Mouse (Mus musculus): ENCODE data around the gene Tspan32. TPM values are rescaled to one million over a fixed set of nuclear protein-coding genes. Genes with fewer than 3 reads are reported as not detected.

The Tspan32 gene
- polyA plus RNA-seq, 1 experiment: 152 TPM

- no peak overlapping the region for H3K27ac ChIP-seq (ENCODE audit: control insufficient read depth, insufficient read depth, low read depth, low read length, poor library complexity)
- WGBS: 90% methylated on average over 1 of the region's 1 CpGs
- H3K4me1 ChIP-seq (ENCODE audit: control insufficient read depth, insufficient read depth, low read length): peaks cover 6% of the 10 kb centered on the region; the same call in 1 of the 2 replicates
- no peak overlapping the region for H3K4me3 ChIP-seq (replicated peaks; ENCODE audit: control insufficient read depth, low read depth, low read length)
- no peak for TF ChIP-seq CTCF (IDR thresholded peaks at IDR 0.05; ENCODE audit: control insufficient read depth, insufficient read depth, low read length)
- TF ChIP-seq POLR2A (IDR thresholded peaks at IDR 0.05; ENCODE audit: borderline replicate concordance, control insufficient read depth, low read depth, low read length): no peak; the same call in 1 of the 2 replicates
These were observed 6.4 kb downstream of the Tspan32 start for GRCm38 (mm10) chr7:143011226-143011625.

GRCm38 (mm10) chr7:143012230-143012875 is 7.5 kb downstream of the Tspan32 start:
- Histone ChIP-seq H3K4me1 (ENCODE audit: control insufficient read depth, insufficient read depth, low read length) (peaks cover 6% of the 10 kb centered on the region; the same call in 1 of the 2 replicates), H3K27ac (ENCODE audit: control insufficient read depth, insufficient read depth, low read depth, low read length, poor library complexity) (no peak overlapping the region), H3K4me3 (replicated peaks; ENCODE audit: control insufficient read depth, low read depth, low read length) (no peak overlapping the region)
- 67% methylated on average over 5 of the region's 5 CpGs for WGBS
- TF ChIP-seq POLR2A (IDR thresholded peaks at IDR 0.05; ENCODE audit: borderline replicate concordance, control insufficient read depth, low read depth, low read length) (no peak), CTCF (IDR thresholded peaks at IDR 0.05; ENCODE audit: control insufficient read depth, insufficient read depth, low read length) (no peak)

GRCm38 (mm10) chr7:143013420-143014178 is 8.8 kb downstream of the Tspan32 start:
- 0 out of 2 replicates have a peak, but pooled peaks have one; percentile 13 for TF ChIP-seq POLR2A (IDR thresholded peaks at IDR 0.05; ENCODE audit: borderline replicate concordance, control insufficient read depth, low read depth, low read length)
- TF ChIP-seq CTCF (IDR thresholded peaks at IDR 0.05; ENCODE audit: control insufficient read depth, insufficient read depth, low read length): no peak
- Histone ChIP-seq H3K4me1 (ENCODE audit: control insufficient read depth, insufficient read depth, low read length) (peaks cover 3% of the 10 kb centered on the region; the same call in 1 of the 2 replicates), H3K27ac (ENCODE audit: control insufficient read depth, insufficient read depth, low read depth, low read length, poor library complexity) (no peak overlapping the region), H3K4me3 (replicated peaks; ENCODE audit: control insufficient read depth, low read depth, low read length) (no peak overlapping the region)
- WGBS: 68% methylated on average over 8 of the region's 8 CpGs

DNA sequence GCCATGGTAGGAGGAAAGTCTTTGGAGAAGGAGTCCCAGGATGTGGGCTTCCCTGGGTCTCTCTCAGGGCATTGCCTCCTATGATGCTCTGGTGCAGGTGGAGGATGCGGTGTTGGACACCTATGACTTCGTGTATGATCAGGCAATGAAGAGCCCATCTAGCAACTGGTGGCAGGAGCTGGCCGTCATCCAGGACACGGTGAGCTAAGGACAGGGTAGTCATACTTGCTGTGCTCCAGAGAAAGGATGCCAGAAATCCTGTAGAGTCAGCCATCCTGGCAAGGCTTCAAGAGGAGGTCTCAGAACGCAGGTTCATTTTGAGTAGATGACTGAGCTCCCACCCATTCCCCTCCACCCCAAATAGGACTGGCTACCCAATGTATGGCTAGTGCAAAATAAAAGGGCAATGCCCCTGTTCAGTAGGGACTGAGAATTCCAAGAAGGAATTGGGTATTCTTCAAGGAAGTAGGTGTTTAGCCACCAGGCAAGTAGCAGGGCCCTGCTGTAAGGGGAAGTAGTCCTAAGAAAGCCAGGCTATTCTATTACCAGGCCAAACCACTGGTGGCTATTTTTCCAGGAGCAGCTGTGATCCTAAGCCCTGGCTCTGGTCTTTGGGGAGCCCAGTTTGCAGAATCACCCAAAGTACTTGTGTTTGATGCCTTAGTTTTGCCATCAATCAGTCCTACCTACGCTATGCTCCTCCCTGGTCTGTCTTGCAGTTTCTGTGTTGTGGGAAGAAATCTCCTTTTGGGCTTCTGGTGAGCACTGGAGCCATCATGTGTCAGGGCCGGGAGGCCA is 10.2 kb downstream of the Tspan32 start:
- WGBS: 62% methylated on average over 7 of the region's 7 CpGs
- TF ChIP-seq POLR2A (IDR thresholded peaks at IDR 0.05; ENCODE audit: borderline replicate concordance, control insufficient read depth, low read depth, low read length) (no peak), CTCF (IDR thresholded peaks at IDR 0.05; ENCODE audit: control insufficient read depth, insufficient read depth, low read length) (no peak)
- Histone ChIP-seq H3K4me3 (replicated peaks; ENCODE audit: control insufficient read depth, low read depth, low read length) (no peak overlapping the region), H3K27ac (ENCODE audit: control insufficient read depth, insufficient read depth, low read depth, low read length, poor library complexity) (no peak overlapping the region), H3K4me1 (ENCODE audit: control insufficient read depth, insufficient read depth, low read length) (no peaks in the 10 kb centered on the region; the same call in 1 of the 2 replicates)

GRCm38 (mm10) chr7:143015755-143016423 is 11.0 kb downstream of the Tspan32 start:
- TF ChIP-seq CTCF (IDR thresholded peaks at IDR 0.05; ENCODE audit: control insufficient read depth, insufficient read depth, low read length): no peak
- TF ChIP-seq POLR2A (IDR thresholded peaks at IDR 0.05; ENCODE audit: borderline replicate concordance, control insufficient read depth, low read depth, low read length): no peak
- 20% methylated on average over 1 of the region's 1 CpGs for WGBS
- Histone ChIP-seq H3K27ac (ENCODE audit: control insufficient read depth, insufficient read depth, low read depth, low read length, poor library complexity) (no peak overlapping the region), H3K4me1 (ENCODE audit: control insufficient read depth, insufficient read depth, low read length) (no peaks in the 10 kb centered on the region; the same call in 1 of the 2 replicates), H3K4me3 (replicated peaks; ENCODE audit: control insufficient read depth, low read depth, low read length) (no peak overlapping the region)

DNA sequence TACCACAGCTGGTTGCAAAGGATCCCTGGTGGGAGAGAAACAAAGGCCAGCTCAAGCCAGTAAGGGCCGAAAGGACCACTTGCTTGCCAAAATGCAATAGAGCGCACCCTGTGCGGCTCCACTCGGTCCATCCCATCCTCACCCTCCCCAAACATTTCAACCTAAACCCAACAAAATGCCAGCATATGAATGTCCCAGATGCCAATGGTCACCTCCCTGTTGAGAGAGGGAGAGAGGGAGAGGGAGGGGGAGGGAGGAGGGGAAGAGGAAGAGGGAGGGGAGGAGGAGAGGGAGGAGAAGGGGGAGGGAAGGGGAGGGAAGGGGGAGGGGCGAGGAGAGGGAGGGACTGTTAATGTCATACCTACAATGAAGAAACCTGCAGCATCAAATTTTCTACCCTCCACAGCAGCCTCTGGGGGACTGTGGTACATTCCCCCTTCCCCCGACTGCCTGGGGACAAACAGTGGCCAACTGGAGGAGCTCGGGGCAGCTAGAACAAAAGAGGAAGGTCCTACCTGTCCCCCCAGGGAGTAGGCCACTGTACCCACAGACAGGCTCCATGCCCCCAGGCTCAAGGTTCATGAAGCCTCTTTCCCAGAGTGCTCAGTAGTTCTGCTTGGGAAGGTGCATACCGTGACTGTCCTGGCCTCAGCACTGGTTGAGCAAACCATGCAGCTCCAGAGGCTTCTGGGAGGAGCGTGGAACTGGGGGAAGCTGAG is 11.7 kb downstream of the Tspan32 start:
- Histone ChIP-seq H3K4me3 (replicated peaks; ENCODE audit: control insufficient read depth, low read depth, low read length) (no peak overlapping the region), H3K27ac (ENCODE audit: control insufficient read depth, insufficient read depth, low read depth, low read length, poor library complexity) (no peak overlapping the region; the same call in 1 of the 2 replicates), H3K4me1 (ENCODE audit: control insufficient read depth, insufficient read depth, low read length) (no peaks in the 10 kb centered on the region; the same call in 1 of the 2 replicates)
- TF ChIP-seq CTCF (IDR thresholded peaks at IDR 0.05; ENCODE audit: control insufficient read depth, insufficient read depth, low read length) (no peak), POLR2A (IDR thresholded peaks at IDR 0.05; ENCODE audit: borderline replicate concordance, control insufficient read depth, low read depth, low read length) (no peak)
- WGBS: 53% methylated on average over 9 of the region's 9 CpGs

DNA sequence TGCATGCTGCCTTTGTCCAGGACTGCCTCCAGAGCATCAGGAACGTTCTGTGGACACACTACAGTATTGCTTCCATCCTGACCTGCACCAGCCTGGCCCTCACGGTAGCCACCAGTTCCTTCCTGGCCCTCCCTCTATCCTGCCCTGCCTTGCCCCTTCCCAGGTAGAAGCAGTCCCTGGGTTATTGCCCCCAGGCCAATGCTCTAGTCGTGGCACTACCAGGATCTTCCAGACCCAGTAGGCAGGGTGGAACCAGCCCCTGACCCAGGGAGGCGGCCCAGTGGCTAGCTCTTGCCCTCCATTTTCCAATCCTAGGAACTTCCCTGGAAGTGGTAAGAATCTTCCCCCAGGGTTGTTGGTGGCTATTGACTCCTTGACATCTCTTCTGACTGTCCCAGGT is 12.3 kb downstream of the Tspan32 start:
- TF ChIP-seq POLR2A (IDR thresholded peaks at IDR 0.05; ENCODE audit: borderline replicate concordance, control insufficient read depth, low read depth, low read length): 0 out of 2 replicates have a peak, but pooled peaks have one; percentile 23
- TF ChIP-seq CTCF (IDR thresholded peaks at IDR 0.05; ENCODE audit: control insufficient read depth, insufficient read depth, low read length): no peak
- no peaks in the 10 kb centered on the region; the same call in 1 of the 2 replicates for H3K4me1 ChIP-seq (ENCODE audit: control insufficient read depth, insufficient read depth, low read length)
- no peak overlapping the region for H3K4me3 ChIP-seq (replicated peaks; ENCODE audit: control insufficient read depth, low read depth, low read length)
- WGBS: 86% methylated on average over 4 of the region's 4 CpGs
- no peak overlapping the region; the same call in 1 of the 2 replicates for H3K27ac ChIP-seq (ENCODE audit: control insufficient read depth, insufficient read depth, low read depth, low read length, poor library complexity)

All from bone marrow, adult 2 months (tissue).